Mouse (Mus musculus) adipose tissue, adult 10 weeks (tissue): Measurements from ENCODE around the gene Tbx19. TPM values are rescaled to one million over a fixed set of nuclear protein-coding genes. Genes with fewer than 3 reads are reported as not detected.

Experiments
- polyA plus RNA-seq: library from polyadenylated mRNA; stranded (reverse); fragments of 350-450 nt; fragmentation: Illumina TruSeq; extraction: RNeasy Lipid Tissue Mini Kit (QIAGEN cat#74804); gene quantifications from one replicate; pipeline ENCODE4 v1.2.3, GENCODE M21; 2014; ENCODE audit warnings: low read depth, low replicate concordance

Gene Tbx19
- polyA plus RNA-seq, result 0.19 TPM

DNA sequence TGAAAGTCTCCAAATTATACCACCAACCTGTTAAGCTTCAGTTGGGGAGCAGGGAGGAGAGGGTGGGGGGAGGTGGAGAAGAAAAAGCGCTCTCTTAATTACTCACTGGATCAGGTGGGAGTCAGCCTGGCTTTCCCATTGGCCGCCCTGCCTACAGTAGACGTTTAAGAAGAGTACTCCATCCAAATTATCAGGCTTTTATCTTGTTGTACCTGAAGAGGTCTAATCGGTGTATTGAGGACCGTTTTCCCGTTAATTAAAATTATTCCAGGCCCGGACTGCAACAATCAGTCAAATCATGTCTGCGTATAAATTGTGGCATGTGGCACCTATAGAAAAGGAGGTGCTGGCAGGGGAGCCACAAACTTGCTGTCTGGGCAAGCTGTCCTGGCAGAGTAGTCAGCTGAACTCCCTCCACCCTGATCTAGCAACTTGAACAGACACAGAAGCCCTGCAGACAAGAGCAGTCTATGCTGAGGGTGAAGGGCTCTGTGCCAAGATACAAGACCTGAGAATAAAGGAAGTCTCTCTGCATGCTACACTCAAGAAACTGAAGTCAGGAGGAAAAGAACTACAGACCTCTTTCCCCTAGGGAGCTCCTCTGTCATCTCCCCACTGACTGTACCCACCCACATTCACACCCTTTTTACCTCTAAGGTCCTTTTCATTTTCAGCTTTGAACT, at the start of gene Tbx19:
Gene Tbx19, minus strand, starts transcription at position 51 of the 683 bp plus-strand sequence.

DNA sequence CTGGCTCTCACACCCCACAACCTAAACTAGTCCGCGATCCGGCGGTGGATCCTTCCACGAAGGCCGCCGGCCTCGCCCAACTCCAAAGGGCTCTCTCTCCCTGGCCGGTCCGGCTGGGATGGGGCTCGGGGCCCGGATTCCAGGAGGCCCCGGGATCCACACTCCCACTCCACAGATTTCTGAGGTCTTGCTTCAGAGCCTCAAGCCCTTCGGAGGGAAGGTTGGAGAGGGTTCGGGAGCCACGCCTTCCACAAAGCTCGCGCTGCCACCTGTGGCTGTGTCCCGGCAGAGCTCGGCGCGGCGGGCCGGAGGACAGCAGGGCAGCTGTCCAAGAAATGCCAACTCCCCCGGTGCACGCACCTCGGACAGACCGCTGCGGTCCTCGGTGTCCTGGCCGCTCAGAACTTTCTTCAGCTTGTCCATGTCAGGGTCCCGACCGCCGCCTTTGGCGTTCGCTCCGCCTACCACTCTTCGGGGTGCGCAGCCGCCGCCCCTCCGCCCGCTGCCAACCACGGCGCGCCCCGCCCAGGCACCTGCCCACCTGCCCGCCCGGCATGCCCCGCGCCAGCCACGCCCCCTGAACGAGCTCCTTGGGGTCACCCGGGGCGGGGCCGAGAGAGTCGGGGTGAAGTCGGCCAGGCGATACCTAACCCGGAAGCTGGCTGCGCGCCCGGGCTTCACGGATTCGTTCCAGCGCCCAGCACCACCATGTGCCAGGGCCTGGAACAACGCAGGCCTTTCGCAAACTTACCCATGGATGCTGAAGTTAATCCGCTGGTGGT, 33.5 kb upstream of the Tbx19 start, which contains the start of gene Sft2d2:
Gene Sft2d2, minus strand, starts transcription at position 559 of the 782 bp plus-strand sequence.

Other genes starting within 250 kb of the Tbx19 start
- 1.1 TPM for gene Xcl1, start 225.2 kb downstream of the Tbx19 start, polyA plus RNA-seq
- 74.5 TPM for gene Sft2d2, start 33.7 kb upstream of the Tbx19 start, polyA plus RNA-seq
- gene Tiprl, start 76.2 kb upstream of the Tbx19 start, polyA plus RNA-seq, result 50.2 TPM
- gene Gpr161, start 135.0 kb upstream of the Tbx19 start, polyA plus RNA-seq, result 1.5 TPM